Mouse (Mus musculus): ENCODE measurements around the gene Zfp994. TPM values are rescaled to one million over a fixed set of nuclear protein-coding genes. Genes with fewer than 3 reads are reported as not detected.
"Not testable (repeated sequence)": the region's sequence is repeated elsewhere in the genome, so short reads cannot be mapped to it uniquely, and the experiment has no call there.

Gene Zfp994
- 2.4 and 3.0 TPM in 2 replicates for polyA plus RNA-seq (2016; fragmentation: Nextera tagmentation; extraction: Ambion mirVana)

- peak within 1 kb of the TSS; percentile 62 for H3K4me3 ChIP-seq
- WGBS, result under 1% methylated on average over 23 of the region's 23 CpGs
- H3K27me3 ChIP-seq, H3K9me3 ChIP-seq, H3K36me3 ChIP-seq, H3K4me1 ChIP-seq, H3K27ac ChIP-seq: not testable (repeated sequence)
- ATAC-seq (ENCODE audit: insufficient number of reproducible peaks, insufficient read depth, low FRiP score, low TSS enrichment), result peak; percentile 98
- peak within 1 kb of the TSS; percentile 48 for H3K4me2 ChIP-seq (replicated peaks)
- peak within 1 kb of the TSS; percentile 57 for H3K9ac ChIP-seq
Observed at GRCm38 (mm10) chr17:22225422-22226012, at the start of gene Zfp994. Gene Zfp994 (minus strand): TSS chr17:22225616.

GRCm38 (mm10) chr17:22230701-22231100 lies 5.3 kb upstream of the Zfp994 start:
- not testable (repeated sequence) for H3K36me3 ChIP-seq; ATAC-seq (ENCODE audit: insufficient number of reproducible peaks, insufficient read depth, low FRiP score, low TSS enrichment); H3K4me3 ChIP-seq; H3K27me3 ChIP-seq; H3K27ac ChIP-seq; H3K9ac ChIP-seq; H3K4me2 ChIP-seq (replicated peaks); H3K9me3 ChIP-seq; H3K4me1 ChIP-seq
- WGBS, result 63% methylated on average over 19 of the region's 19 CpGs

- not testable (repeated sequence) for H3K27ac ChIP-seq, H3K9ac ChIP-seq, H3K4me1 ChIP-seq, H3K9me3 ChIP-seq, H3K27me3 ChIP-seq, H3K36me3 ChIP-seq
- Histone ChIP-seq H3K4me3 (peak overlapping the region; percentile 62), H3K4me2 (replicated peaks) (peak overlapping the region; percentile 48)
- peak; percentile 79 for ATAC-seq (ENCODE audit: insufficient number of reproducible peaks, insufficient read depth, low FRiP score, low TSS enrichment)
- 2% methylated on average over 3 of the region's 3 CpGs for WGBS
Observed at GRCm38 (mm10) chr17:22225015-22225414, 401 bp downstream of the Zfp994 start.

GRCm38 (mm10) chr17:22165722-22166294 lies 59.6 kb downstream of the Zfp994 start, which contains the start of gene Zfp947:
Gene Zfp947 (minus strand): TSS chr17:22166190.
- WGBS, result under 1% methylated on average over 16 of the region's 16 CpGs
- ATAC-seq (ENCODE audit: insufficient number of reproducible peaks, insufficient read depth, low FRiP score, low TSS enrichment), result peak; percentile 90
- not testable (repeated sequence) for H3K27ac ChIP-seq

GRCm38 (mm10) chr17:22165304-22165703 lies 60.1 kb downstream of the Zfp994 start:
- not testable (repeated sequence) for H3K4me1 ChIP-seq, H3K36me3 ChIP-seq, H3K27me3 ChIP-seq, H3K27ac ChIP-seq, H3K9me3 ChIP-seq
- H3K9ac ChIP-seq, result peak overlapping the region; percentile 66
- H3K4me2 ChIP-seq (replicated peaks), result peak overlapping the region; percentile 51
- H3K4me3 ChIP-seq, result peak overlapping the region; percentile 54
- 10% methylated on average over 3 of the region's 3 CpGs for WGBS
- ATAC-seq (ENCODE audit: insufficient number of reproducible peaks, insufficient read depth, low FRiP score, low TSS enrichment), result peak; percentile 64; the same call in 1 of the 2 replicates

More at GRCm38 (mm10) chr17:22165722-22166294, 59.6 kb downstream of the Zfp994 start, which contains the start of gene Zfp947:
- not testable (repeated sequence) for H3K27me3 ChIP-seq, H3K9me3 ChIP-seq, H3K36me3 ChIP-seq, H3K4me1 ChIP-seq
- Histone ChIP-seq H3K4me2 (replicated peaks) (peak within 1 kb of the TSS; percentile 51), H3K4me3 (peak within 1 kb of the TSS; percentile 54), H3K9ac (peak within 1 kb of the TSS; percentile 66)

- not testable (repeated sequence) for ATAC-seq (ENCODE audit: insufficient number of reproducible peaks, insufficient read depth, low FRiP score, low TSS enrichment); H3K9me3 ChIP-seq; H3K27ac ChIP-seq; H3K36me3 ChIP-seq; H3K4me3 ChIP-seq; H3K27me3 ChIP-seq; H3K4me2 ChIP-seq (replicated peaks); H3K9ac ChIP-seq; H3K4me1 ChIP-seq
- WGBS, result 53% methylated on average over 4 of the region's 4 CpGs
Observed at GRCm38 (mm10) chr17:22153951-22154350, 71.5 kb downstream of the Zfp994 start.

Other genes with a start within 250 kb of the Zfp994 start
- 2.5 TPM in 2 replicates for gene Zfp947, start 59.4 kb downstream of the Zfp994 start, polyA plus RNA-seq (2016; fragmentation: Nextera tagmentation; extraction: Ambion mirVana)
- 11.4 and 12.2 TPM in 2 replicates for gene CT030661.1, start 89.2 kb upstream of the Zfp994 start, polyA plus RNA-seq (2016; fragmentation: Nextera tagmentation; extraction: Ambion mirVana)
- 16.3 and 17.1 TPM in 2 replicates for gene Zfp944, start 135.8 kb upstream of the Zfp994 start, polyA plus RNA-seq (2016; fragmentation: Nextera tagmentation; extraction: Ambion mirVana)
- gene Zfp758, start 135.8 kb upstream of the Zfp994 start, polyA plus RNA-seq (2016; fragmentation: Nextera tagmentation; extraction: Ambion mirVana), result 9.7 and 10.5 TPM in 2 replicates
- gene Zfp946, start 198.6 kb upstream of the Zfp994 start, polyA plus RNA-seq (2016; fragmentation: Nextera tagmentation; extraction: Ambion mirVana), result 20.5 and 20.6 TPM in 2 replicates

All from embryonic facial prominence, embryonic 12.5 days (tissue).